Mouse (Mus musculus) neural tube, embryonic 12.5 days (tissue): ENCODE data around the gene Pih1d2. TPM values are rescaled to one million over a fixed set of nuclear protein-coding genes. Genes with fewer than 3 reads are reported as not detected.

Source experiments
- polyA plus RNA-seq: library from polyadenylated mRNA; unstranded; fragments of >200 nt; fragmentation: Nextera tagmentation; extraction: Ambion mirVana; gene quantifications from 2 replicates; pipeline ENCODE4 v1.2.1, GENCODE M21; 2016

The Pih1d2 gene
- polyA plus RNA-seq, 1 experiment from 2014 or later = 8.5 TPM

Other genes with a start within 250 kb of the Pih1d2 start
- 0.22 and 0.24 TPM in 2 replicates for gene Plet1, start 122.8 kb upstream of the Pih1d2 start, polyA plus RNA-seq
- gene Pts, start 88.6 kb upstream of the Pih1d2 start, polyA plus RNA-seq = 98.8 and 101 TPM in 2 replicates
- 10.4 and 13.6 TPM in 2 replicates for gene Il18, start 62.5 kb upstream of the Pih1d2 start, polyA plus RNA-seq
- gene Bco2, start 62.1 kb upstream of the Pih1d2 start, polyA plus RNA-seq = 0.09 and 0.15 TPM in 2 replicates
- 0.19 and 0.20 TPM in 2 replicates for gene Tex12, start 56.0 kb upstream of the Pih1d2 start, polyA plus RNA-seq
- 213 and 215 TPM in 2 replicates for gene Sdhd, start 13.5 kb upstream of the Pih1d2 start, polyA plus RNA-seq
- gene Timm8b, start 13.4 kb upstream of the Pih1d2 start, polyA plus RNA-seq = 323 and 352 TPM in 2 replicates
- 30.2 and 30.4 TPM in 2 replicates for gene Nkapd1, start 143 bp downstream of the Pih1d2 start, polyA plus RNA-seq
- gene Dlat, start 42.5 kb downstream of the Pih1d2 start, polyA plus RNA-seq = 46.2 and 56.0 TPM in 2 replicates
- gene Dixdc1, start 122.2 kb downstream of the Pih1d2 start, polyA plus RNA-seq = 29.2 and 29.9 TPM in 2 replicates
- 0.95 and 1.5 TPM in 2 replicates for gene 2310030G06Rik, start 129.2 kb downstream of the Pih1d2 start, polyA plus RNA-seq
- gene Cryab, start 134.0 kb downstream of the Pih1d2 start, polyA plus RNA-seq = 12.8 and 17.5 TPM in 2 replicates
- gene Hspb2, start 135.0 kb downstream of the Pih1d2 start, polyA plus RNA-seq = 4.9 and 7.2 TPM in 2 replicates
- gene Fdxacb1, start 150.9 kb downstream of the Pih1d2 start, polyA plus RNA-seq = 10.2 and 12.2 TPM in 2 replicates
- gene Alg9, start 157.7 kb downstream of the Pih1d2 start, polyA plus RNA-seq = 45.6 and 48.3 TPM in 2 replicates
- 39.7 and 44.4 TPM in 2 replicates for gene 1110032A03Rik, start 158.2 kb downstream of the Pih1d2 start, polyA plus RNA-seq
- 85.2 and 86.8 TPM in 2 replicates for gene Ppp2r1b, start 228.0 kb downstream of the Pih1d2 start, polyA plus RNA-seq